Mouse (Mus musculus) G1E (cell line): ENCODE data around the gene 1700008O03Rik.

ENCODE experiments used
- CTCF ChIP-seq: IDR thresholded peaks from 2 replicates; pipeline ENCODE4 v1.5.1; 2012; ENCODE audit warnings: low read depth, low read length, inconsistent platforms, mixed read lengths
- GATA1 ChIP-seq: IDR thresholded peaks from 2 replicates; pipeline ENCODE4 v1.6.1; 2012; ENCODE audit warnings: borderline replicate concordance, low read length, inconsistent platforms, mixed read lengths
- GATA2 ChIP-seq: IDR thresholded peaks from 2 replicates; pipeline ENCODE4 v1.6.1; 2012; ENCODE audit warnings: low read depth, low read length, inconsistent platforms, borderline replicate concordance
- POLR2AphosphoS5 ChIP-seq: IDR thresholded peaks from 2 replicates; pipeline ENCODE4 v1.6.1; 2012; ENCODE audit warnings: low read depth, low read length, inconsistent platforms; ENCODE audit not compliant: insufficient replicate concordance
- TAL1 ChIP-seq: conservative IDR thresholded peaks from 2 replicates; pipeline ENCODE4 v1.6.1; 2012; ENCODE audit warnings: low read depth, low read length, inconsistent platforms, mixed read lengths

- no peak for TF ChIP-seq TAL1
- no peak for TF ChIP-seq CTCF
- TF ChIP-seq POLR2AphosphoS5 = no peak
- TF ChIP-seq GATA1 = no peak
- TF ChIP-seq GATA2 = no peak
These were observed 48.3 kb downstream of the 1700008O03Rik start for GRCm38 (mm10) chr7:44337121-44337849.
